Mouse (Mus musculus) MEL (cell line): Measurements from ENCODE around the gene Wsb2. TPM values are rescaled to one million over a fixed set of nuclear protein-coding genes. Genes with fewer than 3 reads are reported as not detected.

Experiments
- DNase-seq: peaks from one replicate; pipeline ENCODE4 v3.0.0; 2011; ENCODE audit warnings: low read depth, low spot score
- H3K27ac ChIP-seq: 2 replicates; pipeline ENCODE4 v1.5.1; 2012; ENCODE audit warnings: low read depth, mild to moderate bottlenecking, control low read depth, low read length, moderate library complexity; ENCODE audit not compliant: control insufficient read depth
- H3K27me3 ChIP-seq, 2 experiments: fragments of 150-350 bp in 1 of 2; sonication (generic) in 1 of 2; 2 replicates each; pipeline ENCODE4 v1.6.1; 2012; ENCODE audit warnings: low read length in 2 of 2, mild to moderate bottlenecking in 2 of 2, improper control_type of control experiment in 1 of 2, moderate library complexity in 1 of 2; ENCODE audit not compliant: insufficient read depth in 2 of 2, control insufficient read depth in 1 of 2
- H3K36me3 ChIP-seq, 2 experiments: 2 replicates each; pipeline ENCODE4 v1.6.1; 2012 to 2014; ENCODE audit warnings: low read length in 2 of 2, improper control_type of control experiment in 1 of 2, inconsistent platforms in 1 of 2, mild to moderate bottlenecking in 1 of 2; ENCODE audit not compliant: insufficient read depth in 2 of 2, control insufficient read depth in 1 of 2
- H3K4me1 ChIP-seq, 2 experiments: fragments of 150-350 bp in 1 of 2; sonication (generic) in 1 of 2; 2 replicates each; pipeline ENCODE4 v1.6.1; 2012; ENCODE audit warnings: low read length in 2 of 2, improper control_type of control experiment in 1 of 2, mild to moderate bottlenecking in 1 of 2; ENCODE audit not compliant: insufficient read depth in 2 of 2, control insufficient read depth in 1 of 2
- H3K4me3 ChIP-seq, 2 experiments: fragments of 150-350 bp in 1 of 2; sonication (generic) in 1 of 2; 2 replicates each; pipeline ENCODE4 v1.5.1; 2012; ENCODE audit warnings: low read depth in 2 of 2, low read length in 2 of 2, mild to moderate bottlenecking in 2 of 2, moderate library complexity in 2 of 2, control low read depth in 1 of 2, improper control_type of control experiment in 1 of 2; ENCODE audit not compliant: control insufficient read depth in 1 of 2, insufficient read depth in 1 of 2
- H3K79me2 ChIP-seq: 2 replicates; pipeline ENCODE4 v1.6.1; 2012; ENCODE audit warnings: mild to moderate bottlenecking, low read length, moderate library complexity; ENCODE audit not compliant: control insufficient read depth, poor library complexity, insufficient read depth
- H3K9ac ChIP-seq: 2 replicates; pipeline ENCODE4 v1.6.1; 2012; ENCODE audit warnings: low read depth, mild to moderate bottlenecking, control low read depth, low read length, moderate library complexity; ENCODE audit not compliant: control insufficient read depth, poor library complexity, severe bottlenecking
- H3K9me3 ChIP-seq: fragments of 150-350 bp; sonication (generic); replicated peaks from 2 replicates; pipeline ENCODE4 v1.6.1; 2012; ENCODE audit warnings: mild to moderate bottlenecking, low read length, improper control_type of control experiment, moderate library complexity; ENCODE audit not compliant: insufficient read depth
- CHD2 ChIP-seq: IDR thresholded peaks from 2 replicates; pipeline ENCODE4 v1.6.1; 2011; ENCODE audit warnings: low read length, improper control_type of control experiment
- CTCF ChIP-seq, 3 experiments: IDR thresholded peaks in 2 of 3; conservative IDR thresholded peaks in 1 of 3; 2 replicates each; pipeline ENCODE4 v1.5.1; 2011 to 2012; ENCODE audit warnings: low read length in 3 of 3, low read depth in 2 of 3, mild to moderate bottlenecking in 2 of 3, improper control_type of control experiment in 1 of 3, inconsistent platforms in 1 of 3, mixed read lengths in 1 of 3, moderate library complexity in 1 of 3; ENCODE audit not compliant: control insufficient read depth in 1 of 3, insufficient read depth in 1 of 3, poor library complexity in 1 of 3, severe bottlenecking in 1 of 3
- E2F4 ChIP-seq: IDR thresholded peaks from 2 replicates; pipeline ENCODE4 v1.6.1; 2011; ENCODE audit warnings: low read depth, low read length, improper control_type of control experiment, borderline replicate concordance
- ELF1 ChIP-seq: IDR thresholded peaks from 2 replicates; pipeline ENCODE4 v1.6.1; 2014; ENCODE audit warnings: low read depth, mild to moderate bottlenecking, inconsistent platforms, low read length, improper control_type of control experiment, moderate library complexity
- ETS1 ChIP-seq: IDR thresholded peaks from 2 replicates; pipeline ENCODE4 v1.6.1; 2012; ENCODE audit warnings: low read depth, mild to moderate bottlenecking, inconsistent platforms, low read length, improper control_type of control experiment, moderate library complexity
- HCFC1 ChIP-seq: IDR thresholded peaks from 2 replicates; pipeline ENCODE4 v1.6.1; 2012; ENCODE audit warnings: low read depth, mild to moderate bottlenecking, inconsistent platforms, low read length, improper control_type of control experiment, moderate library complexity
- MAZ ChIP-seq: IDR thresholded peaks from 2 replicates; pipeline ENCODE4 v1.6.1; 2012; ENCODE audit warnings: low read depth, mild to moderate bottlenecking, inconsistent platforms, low read length, improper control_type of control experiment
- MEF2A ChIP-seq: IDR thresholded peaks from 2 replicates; pipeline ENCODE4 v1.6.1; 2014; ENCODE audit warnings: low read depth, mild to moderate bottlenecking, inconsistent platforms, low read length, improper control_type of control experiment; ENCODE audit not compliant: poor library complexity, insufficient replicate concordance, severe bottlenecking; ENCODE audit errors: extremely low read depth
- NELFE ChIP-seq: IDR thresholded peaks from 2 replicates; pipeline ENCODE4 v1.6.1; 2011; ENCODE audit warnings: low read depth, low read length, improper control_type of control experiment
- NRF1 ChIP-seq: IDR thresholded peaks from 2 replicates; pipeline ENCODE4 v1.6.1; 2014; ENCODE audit warnings: low read depth, mild to moderate bottlenecking, inconsistent platforms, low read length, improper control_type of control experiment, moderate library complexity; ENCODE audit not compliant: poor library complexity, insufficient read depth, severe bottlenecking
- POLR2A ChIP-seq, 2 experiments: IDR thresholded peaks; 2 replicates each; pipeline ENCODE4 v1.6.1; 2011 to 2012; ENCODE audit warnings: low read length in 2 of 2, mild to moderate bottlenecking in 2 of 2, control low read depth in 1 of 2, improper control_type of control experiment in 1 of 2, low read depth in 1 of 2, moderate library complexity in 1 of 2; ENCODE audit not compliant: control insufficient read depth in 1 of 2, insufficient read depth in 1 of 2, poor library complexity in 1 of 2
- POLR2AphosphoS2 ChIP-seq: IDR thresholded peaks from 2 replicates; pipeline ENCODE4 v1.6.1; 2011; ENCODE audit warnings: low read length, improper control_type of control experiment
- RAD21 ChIP-seq: IDR thresholded peaks from 2 replicates; pipeline ENCODE4 v1.6.1; 2011; ENCODE audit warnings: mild to moderate bottlenecking, low read depth, low read length, improper control_type of control experiment
- RCOR1 ChIP-seq: IDR thresholded peaks from 2 replicates; pipeline ENCODE4 v1.6.1; 2012; ENCODE audit warnings: low read depth, mild to moderate bottlenecking, inconsistent platforms, low read length, improper control_type of control experiment
- SIN3A ChIP-seq: IDR thresholded peaks from 2 replicates; pipeline ENCODE4 v1.6.1; 2012; ENCODE audit warnings: low read length, improper control_type of control experiment, inconsistent platforms
- SMC3 ChIP-seq: IDR thresholded peaks from 2 replicates; pipeline ENCODE4 v1.6.1; 2011; ENCODE audit warnings: low read depth, low read length, improper control_type of control experiment
- TAL1 ChIP-seq: IDR thresholded peaks from 2 replicates; pipeline ENCODE4 v1.6.1; 2012; ENCODE audit warnings: mild to moderate bottlenecking, inconsistent platforms, low read length, moderate library complexity, mixed read lengths
- TBP ChIP-seq: IDR thresholded peaks from 2 replicates; pipeline ENCODE4 v1.8.0; 2011; ENCODE audit warnings: low read depth, low read length, improper control_type of control experiment
- TCF12 ChIP-seq: IDR thresholded peaks from 2 replicates; pipeline ENCODE4 v1.6.1; 2014; ENCODE audit warnings: low read depth, mild to moderate bottlenecking, inconsistent platforms, low read length, improper control_type of control experiment, moderate library complexity
- UBTF ChIP-seq: IDR thresholded peaks from 2 replicates; pipeline ENCODE4 v1.6.1; 2012; ENCODE audit warnings: low read depth, mild to moderate bottlenecking, inconsistent platforms, low read length, improper control_type of control experiment, moderate library complexity, borderline replicate concordance; ENCODE audit not compliant: insufficient read depth
- USF1 ChIP-seq: IDR thresholded peaks from 2 replicates; pipeline ENCODE4 v1.6.1; 2014; ENCODE audit warnings: low read depth, mild to moderate bottlenecking, inconsistent platforms, low read length, improper control_type of control experiment, moderate library complexity
- ZC3H11A ChIP-seq: IDR thresholded peaks from 2 replicates; pipeline ENCODE4 v1.6.1; 2012; ENCODE audit warnings: low read depth, mild to moderate bottlenecking, inconsistent platforms, low read length, improper control_type of control experiment
- ZKSCAN1 ChIP-seq: IDR thresholded peaks from 2 replicates; pipeline ENCODE4 v1.6.1; 2012; ENCODE audit warnings: low read depth, mild to moderate bottlenecking, inconsistent platforms, low read length, improper control_type of control experiment, moderate library complexity
- ZNF384 ChIP-seq: IDR thresholded peaks from 2 replicates; pipeline ENCODE4 v1.6.1; 2012; ENCODE audit warnings: low read depth, mild to moderate bottlenecking, inconsistent platforms, low read length, improper control_type of control experiment
- polyA plus RNA-seq, 2 experiments: library from polyadenylated mRNA; stranded (reverse) in 1 of 2; unstranded in 1 of 2; fragments of >175 nt in 1 of 2; fragments of >200 nt in 1 of 2; gene quantifications; 2 replicates each; pipeline versions ENCODE4 v1.2.1 to v1.2.4; 2012; ENCODE audit warnings: low replicate concordance in 2 of 2, low read depth in 1 of 2; ENCODE audit not compliant: insufficient read length in 2 of 2, insufficient read depth in 1 of 2, missing spikeins in 1 of 2
- total RNA-seq: library from RNA; depleted of rRNA; stranded (reverse); fragments of 300-350 nt; gene quantifications from 2 replicates; pipeline ENCODE4 v1.2.3, GENCODE M21; 2012; rRNA removed

Gene Wsb2
- total RNA-seq (32.9 and 36.8 TPM in 2 replicates), polyA plus RNA-seq (10 to 100 TPM in 1 of 2 experiments, not detected in 1; 56.9 TPM)

GRCm38 (mm10) chr5:117357129-117357477 lies at the start of gene Wsb2:
TSS of gene Wsb2 (plus strand) at chr5:117357304.
- DNase-seq = peak; percentile 70
- Histone ChIP-seq H3K4me3 (peak within 1 kb of the TSS; percentile 86 to 95), H3K9ac (peak within 1 kb of the TSS; percentile 95), H3K36me3 (peaks cover 0 to 38% of the 10 kb centered on the region in 2 experiments; a peak in 2 of 4 replicates), H3K79me2 (peaks cover 9% of the 10 kb centered on the region), H3K27me3 (no peaks in the 10 kb centered on the region), H3K27ac (peak within 1 kb of the TSS; percentile 72), H3K9me3 (no peaks in the 10 kb centered on the region), H3K4me1 (peaks cover 17 to 40% of the 10 kb centered on the region in 2 experiments)
- TF ChIP-seq UBTF = no peak
- no peak for TF ChIP-seq ZKSCAN1
- no peak for TF ChIP-seq TBP
- no peak for TF ChIP-seq RAD21
- TF ChIP-seq ZNF384 = no peak
- TF ChIP-seq USF1 = peak; percentile 82
- no peak for TF ChIP-seq CTCF (IDR thresholded peaks at IDR 0.05 in 2 of 3, conservative IDR thresholded peaks at IDR 0.05 in 1 of 3; ENCODE audit: control insufficient read depth in 1 of 3, insufficient read depth in 1 of 3, low read depth in 2 of 3, low read length in 3 of 3, poor library complexity in 1 of 3, severe bottlenecking in 1 of 3)
- TF ChIP-seq POLR2AphosphoS2 = no peak
- TF ChIP-seq CHD2 = no peak
- no peak for TF ChIP-seq TAL1
- no peak for TF ChIP-seq RCOR1
- TF ChIP-seq TCF12 = no peak
- no peak for TF ChIP-seq NELFE
- TF ChIP-seq ETS1 = peak; percentile 36; the same call in 1 of the 2 replicates
- TF ChIP-seq SIN3A = no peak
- no peak for TF ChIP-seq POLR2A (IDR thresholded peaks at IDR 0.05; ENCODE audit: control insufficient read depth in 1 of 2, insufficient read depth in 1 of 2, low read depth in 1 of 2, low read length in 2 of 2, poor library complexity in 1 of 2)
- TF ChIP-seq NRF1 = no peak

GRCm38 (mm10) chr5:117307699-117308098 lies 49.4 kb upstream of the Wsb2 start:
- no peaks in the 10 kb centered on the region for H3K4me1 ChIP-seq
- H3K9ac ChIP-seq = peak overlapping the region; percentile 16
- H3K79me2 ChIP-seq = no peaks in the 10 kb centered on the region
- no peaks in the 10 kb centered on the region for H3K27me3 ChIP-seq
- H3K4me3 ChIP-seq = peak overlapping the region; percentile 48 to 67
- TF ChIP-seq RCOR1 (0 out of 2 replicates have a peak, but pooled peaks have one; percentile 47), HCFC1 (peak; percentile 44), TCF12 (no peak; the same call in 1 of the 2 replicates), MAZ (peak; percentile 81; the same call in 1 of the 2 replicates), SIN3A (peak; percentile 54), RAD21 (peak; percentile 74), ZNF384 (0 out of 2 replicates have a peak, but pooled peaks have one; percentile 10), CTCF (IDR thresholded peaks at IDR 0.05 in 2 of 3, conservative IDR thresholded peaks at IDR 0.05 in 1 of 3; ENCODE audit: control insufficient read depth in 1 of 3, insufficient read depth in 1 of 3, low read depth in 2 of 3, low read length in 3 of 3, poor library complexity in 1 of 3, severe bottlenecking in 1 of 3) (peak; percentile 91 to 99 (median 92)), E2F4 (no peak), ZC3H11A (peak; percentile 83), SMC3 (peak; percentile 85), ELF1 (peak; percentile 62; the same call in 1 of the 2 replicates), MEF2A (no peak)
- H3K9me3 ChIP-seq = no peaks in the 10 kb centered on the region
- peak; percentile 92 for DNase-seq
- H3K36me3 ChIP-seq = no peaks in the 10 kb centered on the region
- H3K27ac ChIP-seq = no peak overlapping the region
